8 mouse cellular contexts compared by ENCODE assay signal in genomic region chr4:46858899-46859298, GRCm38 (mm10).
DNase-seq lines count a peak whose midpoint lies in the region; ATAC-seq and TF ChIP-seq lines count a peak whose summit lies in the region.

No protein-coding gene starts in this region.

- H3K36me3 ChIP-seq in forebrain, embryonic 16.5 days (ENCODE audit: control insufficient read depth, insufficient read depth) = no peaks in the 10 kb centered on the region
- no peaks in the 10 kb centered on the region for H3K36me3 ChIP-seq in hindbrain, embryonic 16.5 days (ENCODE audit: control insufficient read depth, insufficient read depth, low read length)
- H3K36me3 ChIP-seq in liver, embryonic 14.5 days (replicated peaks; ENCODE audit: control insufficient read depth, insufficient read depth, low read depth) = peaks cover 20% of the 10 kb centered on the region

- DNase-seq in frontal cortex, postnatal 14 days (ENCODE audit: low spot score in 2 of 2) = peak; percentile 52 to 53
- no peak for DNase-seq in frontal cortex, adult 2 months (ENCODE audit: extremely low spot score in 1 of 2, low spot score in 1 of 2)
- DNase-seq in cerebellum, adult 11-12 months = peak; percentile 85
- DNase-seq in liver, embryonic 14.5 days (ENCODE audit: low read depth in 3 of 3, low spot score in 3 of 3) = no peak
- peak; percentile 28 for DNase-seq in retina, adult 2 months (ENCODE audit: low read depth, low spot score)
- DNase-seq in c-Kit-positive CD71-positive TER-119-positive erythroid progenitor cells, embryonic 14.5 days (ENCODE audit: low spot score) = no peak

- TF ChIP-seq CTCF in liver, embryonic 14.5 days (IDR thresholded peaks at IDR 0.05; ENCODE audit: low read depth) = peak; percentile 48

- H3K4me1 ChIP-seq in forebrain, embryonic 16.5 days (replicated peaks; ENCODE audit: control insufficient read depth, insufficient read depth, low read length) = peaks cover 18% of the 10 kb centered on the region
- H3K4me1 ChIP-seq in hindbrain, embryonic 16.5 days (ENCODE audit: control insufficient read depth, insufficient read depth, low read depth, low read length) = peaks cover 22% of the 10 kb centered on the region
- H3K4me1 ChIP-seq in liver, embryonic 14.5 days (replicated peaks; ENCODE audit: control insufficient read depth in 2 of 2, insufficient read depth in 2 of 2, low read length in 1 of 2) = peaks cover 19 to 21% of the 10 kb centered on the region in 2 experiments

- no peak overlapping the region for H3K9ac ChIP-seq in forebrain, embryonic 16.5 days (replicated peaks; ENCODE audit: low read depth, low read length)
- H3K9ac ChIP-seq in hindbrain, embryonic 16.5 days (ENCODE audit: low read depth, low read length) = no peak overlapping the region
- no peak overlapping the region for H3K9ac ChIP-seq in liver, embryonic 14.5 days (replicated peaks)

- no peak for TF ChIP-seq EP300 in liver, embryonic 14.5 days (IDR thresholded peaks at IDR 0.05; ENCODE audit: low read depth)

- peaks cover 27% of the 10 kb centered on the region for H3K27me3 ChIP-seq in forebrain, embryonic 16.5 days (replicated peaks; ENCODE audit: control insufficient read depth, insufficient read depth, low read length)
- no peaks in the 10 kb centered on the region for H3K27me3 ChIP-seq in hindbrain, embryonic 16.5 days (replicated peaks; ENCODE audit: control insufficient read depth, insufficient read depth, low read length)
- H3K27me3 ChIP-seq in liver, embryonic 14.5 days (ENCODE audit: control insufficient read depth, insufficient read depth, low read length) = no peaks in the 10 kb centered on the region

- no peak overlapping the region for H3K4me2 ChIP-seq in forebrain, embryonic 16.5 days (ENCODE audit: low read length)
- H3K4me2 ChIP-seq in hindbrain, embryonic 16.5 days (ENCODE audit: low read length) = peak overlapping the region; percentile 1; the same call in 1 of the 2 replicates
- no peak overlapping the region for H3K4me2 ChIP-seq in liver, embryonic 14.5 days (ENCODE audit: low read depth)

- H3K4me3 ChIP-seq in forebrain, embryonic 16.5 days (replicated peaks; ENCODE audit: low read length) = no peak overlapping the region
- H3K4me3 ChIP-seq in hindbrain, embryonic 16.5 days (ENCODE audit: low read length) = no peak overlapping the region
- no peak overlapping the region for H3K4me3 ChIP-seq in liver, embryonic 14.5 days (ENCODE audit: insufficient read depth in 1 of 2, low read depth in 2 of 2, low read length in 2 of 2)

- 17% methylated on average over 13 of the region's 13 CpGs for WGBS in forebrain, embryonic 16.5 days
- 16% methylated on average over 13 of the region's 13 CpGs for WGBS in hindbrain, embryonic 16.5 days
- 61% methylated on average over 13 of the region's 13 CpGs for WGBS in liver, embryonic 14.5 days (ENCODE audit: insufficient replicate concordance)

- 0 out of 2 replicates have a peak, but pooled peaks have one; percentile 9 for ATAC-seq in forebrain, embryonic 16.5 days
- ATAC-seq in hindbrain, embryonic 16.5 days = peak; percentile 62
- no peak for ATAC-seq in liver, embryonic 14.5 days (ENCODE audit: insufficient read depth)

- no peaks in the 10 kb centered on the region for H3K9me3 ChIP-seq in forebrain, embryonic 16.5 days (ENCODE audit: control insufficient read depth, low read length)
- H3K9me3 ChIP-seq in hindbrain, embryonic 16.5 days (ENCODE audit: control insufficient read depth, low read length) = no peaks in the 10 kb centered on the region
- no peaks in the 10 kb centered on the region for H3K9me3 ChIP-seq in liver, embryonic 14.5 days (ENCODE audit: control insufficient read depth, low read length)

- no peak overlapping the region for H3K27ac ChIP-seq in forebrain, embryonic 16.5 days (ENCODE audit: low read length)
- peak overlapping the region; percentile 26; the same call in 1 of the 2 replicates for H3K27ac ChIP-seq in hindbrain, embryonic 16.5 days (ENCODE audit: low read depth, low read length)
- no peak overlapping the region for H3K27ac ChIP-seq in liver, embryonic 14.5 days

Comparison
In these comparisons a context has a peak if more than half of its experiments do, and no peak if none do; other contexts are left out.
1. DNase-seq: peak in frontal cortex, postnatal 14 days (2 of 2), cerebellum, adult 11-12 months (single experiment) and retina, adult 2 months (single experiment); none in frontal cortex, adult 2 months (0 of 2), liver, embryonic 14.5 days (0 of 3) and c-Kit-positive CD71-positive TER-119-positive erythroid progenitor cells, embryonic 14.5 days (single experiment).